Mouse (Mus musculus): ENCODE measurements at regions not wholly inside any gene's neighbourhood (a gene's known extent, or its start where the extent isn't known, plus 50 kb on each side); places are given as distances from the start of the nearest gene placed in this dataset.
A peak's percentile ranks its signal among the peaks of the same experiment; 100 is the strongest.

DNA sequence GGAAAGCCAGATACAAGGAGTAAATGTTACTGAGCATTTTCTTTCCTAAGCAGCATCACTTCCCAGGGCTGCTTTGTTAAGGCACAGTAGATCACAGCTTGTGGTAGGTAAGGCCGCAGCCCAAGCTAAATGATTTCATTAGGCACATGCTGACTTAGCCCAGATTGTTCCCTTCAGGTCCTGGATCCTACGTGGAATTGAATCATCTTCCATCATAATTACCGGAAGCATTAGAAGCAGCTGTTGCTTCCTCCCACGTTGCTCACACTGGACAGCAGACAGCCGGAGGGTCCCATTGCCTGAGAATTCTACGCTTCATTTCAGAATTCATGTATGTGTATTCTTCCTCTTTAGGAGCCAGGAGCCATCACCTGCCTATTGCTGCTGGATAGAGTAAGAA lies 458.6 kb upstream of the Rag2 start:
- H3K27ac ChIP-seq, result no peak overlapping the region
- H3K36me3 ChIP-seq (ENCODE audit: insufficient read depth, low read length), result no peaks in the 10 kb centered on the region
- no peak for TF ChIP-seq CTCF (IDR thresholded peaks at IDR 0.05; ENCODE audit: low read depth)
- no peak overlapping the region for H3K9ac ChIP-seq (ENCODE audit: low read depth, low read length)
- no peaks in the 10 kb centered on the region for H3K27me3 ChIP-seq (ENCODE audit: insufficient read depth, low read length)
- no peaks in the 10 kb centered on the region for H3K4me1 ChIP-seq (replicated peaks; ENCODE audit: insufficient read depth, low read length)
- 79% methylated on average over 6 of the region's 6 CpGs for WGBS
- no peak for ATAC-seq (replicated peaks; ENCODE audit: low FRiP score, low read depth)
- H3K4me3 ChIP-seq (replicated peaks; ENCODE audit: low read depth, low read length), result no peak overlapping the region
- no peaks in the 10 kb centered on the region for H3K9me3 ChIP-seq (replicated peaks; ENCODE audit: low read length)
- no peak for DNase-seq (ENCODE audit: low spot score)
- no peak overlapping the region for H3K4me2 ChIP-seq (ENCODE audit: low read length)

DNA sequence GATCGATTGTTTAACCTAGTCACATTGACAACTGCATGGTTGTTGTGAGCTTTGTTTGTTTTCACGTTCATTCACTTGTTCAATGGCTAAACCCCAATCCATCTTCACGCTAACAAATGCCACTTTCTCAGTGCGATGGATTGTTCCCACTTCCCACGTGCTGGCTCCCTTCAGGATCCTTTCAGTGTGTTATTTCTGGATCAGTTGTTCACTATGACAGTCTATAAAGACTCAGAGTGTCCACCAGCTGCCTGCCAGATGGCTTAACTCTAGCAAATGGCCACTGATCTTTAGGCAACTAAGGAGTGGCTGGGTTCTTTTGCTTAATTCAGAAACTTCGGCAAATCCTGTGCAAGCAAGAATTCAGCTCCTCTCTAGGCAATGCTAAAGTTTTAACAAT lies 451.7 kb upstream of the Rag2 start:
- no peaks in the 10 kb centered on the region for H3K4me1 ChIP-seq (replicated peaks; ENCODE audit: insufficient read depth, low read length)
- no peaks in the 10 kb centered on the region for H3K36me3 ChIP-seq (ENCODE audit: insufficient read depth, low read length)
- peak; percentile 69 for DNase-seq (ENCODE audit: low spot score)
- H3K9me3 ChIP-seq (replicated peaks; ENCODE audit: low read length), result no peaks in the 10 kb centered on the region
- no peak overlapping the region for H3K4me2 ChIP-seq (ENCODE audit: low read length)
- H3K4me3 ChIP-seq (replicated peaks; ENCODE audit: low read depth, low read length), result no peak overlapping the region
- TF ChIP-seq CTCF (IDR thresholded peaks at IDR 0.05; ENCODE audit: low read depth), result no peak
- no peak overlapping the region for H3K27ac ChIP-seq
- ATAC-seq (replicated peaks; ENCODE audit: low FRiP score, low read depth), result no peak
- no peaks in the 10 kb centered on the region for H3K27me3 ChIP-seq (ENCODE audit: insufficient read depth, low read length)
- 20% methylated on average over 6 of the region's 6 CpGs for WGBS
- no peak overlapping the region for H3K9ac ChIP-seq (ENCODE audit: low read depth, low read length)

DNA sequence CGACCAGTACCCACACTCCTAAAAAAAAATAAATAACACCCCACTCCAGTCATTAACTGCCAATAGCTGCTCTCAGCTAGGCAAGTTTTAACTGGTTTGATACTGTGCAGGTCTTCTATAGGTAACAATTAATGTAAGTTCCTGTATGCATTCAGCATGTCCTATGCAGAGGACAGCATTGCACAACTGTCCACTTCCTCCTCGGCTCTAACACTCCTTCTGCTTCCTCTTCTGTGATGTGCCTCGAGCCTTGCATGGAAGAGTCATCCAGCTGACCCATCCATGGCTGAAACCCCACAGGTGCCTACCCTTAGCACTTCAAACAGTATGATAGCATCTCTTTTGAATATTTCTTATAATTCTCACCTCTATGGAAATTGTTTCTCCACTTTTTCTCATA lies 449.4 kb upstream of the Rag2 start:
- Histone ChIP-seq H3K4me3 (replicated peaks; ENCODE audit: low read depth, low read length) (no peak overlapping the region), H3K27ac (no peak overlapping the region), H3K4me1 (replicated peaks; ENCODE audit: insufficient read depth, low read length) (no peaks in the 10 kb centered on the region), H3K27me3 (ENCODE audit: insufficient read depth, low read length) (no peaks in the 10 kb centered on the region), H3K36me3 (ENCODE audit: insufficient read depth, low read length) (no peaks in the 10 kb centered on the region), H3K9ac (ENCODE audit: low read depth, low read length) (no peak overlapping the region), H3K9me3 (replicated peaks; ENCODE audit: low read length) (no peaks in the 10 kb centered on the region), H3K4me2 (ENCODE audit: low read length) (no peak overlapping the region)
- no peak for ATAC-seq (replicated peaks; ENCODE audit: low FRiP score, low read depth)
- 79% methylated on average over 3 of the region's 3 CpGs for WGBS
- DNase-seq (ENCODE audit: low spot score), result no peak
- no peak for TF ChIP-seq CTCF (IDR thresholded peaks at IDR 0.05; ENCODE audit: low read depth)

DNA sequence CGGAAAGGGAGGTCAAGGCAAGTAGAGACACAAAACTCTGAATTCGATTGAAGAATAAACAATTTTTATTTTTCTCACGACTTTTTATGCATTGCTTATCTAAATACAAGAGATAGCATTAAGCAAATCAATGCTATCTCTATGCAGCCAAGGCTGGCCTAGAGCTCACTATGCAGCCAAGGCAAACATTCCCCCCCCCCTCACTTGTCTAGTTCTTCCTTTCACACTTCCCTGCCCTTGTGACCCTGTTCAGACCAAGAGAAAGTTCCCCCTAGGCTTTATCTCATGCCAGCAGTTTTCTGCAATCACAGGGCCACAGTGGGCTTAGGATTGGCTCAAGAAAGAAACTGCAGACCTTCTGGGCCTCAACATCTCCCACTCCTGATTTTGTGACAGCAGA lies 417.9 kb upstream of the Rag2 start:
- TF ChIP-seq CTCF (IDR thresholded peaks at IDR 0.05; ENCODE audit: low read depth), result no peak
- Histone ChIP-seq H3K9ac (ENCODE audit: low read depth, low read length) (no peak overlapping the region), H3K27ac (no peak overlapping the region), H3K36me3 (ENCODE audit: insufficient read depth, low read length) (no peaks in the 10 kb centered on the region), H3K4me3 (replicated peaks; ENCODE audit: low read depth, low read length) (no peak overlapping the region), H3K4me1 (replicated peaks; ENCODE audit: insufficient read depth, low read length) (no peaks in the 10 kb centered on the region), H3K27me3 (ENCODE audit: insufficient read depth, low read length) (no peaks in the 10 kb centered on the region), H3K4me2 (ENCODE audit: low read length) (no peak overlapping the region), H3K9me3 (replicated peaks; ENCODE audit: low read length) (no peaks in the 10 kb centered on the region)
- WGBS, result 76% methylated on average over 3 of the region's 3 CpGs
- DNase-seq (ENCODE audit: low spot score) (no peak), ATAC-seq (replicated peaks; ENCODE audit: low FRiP score, low read depth) (no peak)

DNA sequence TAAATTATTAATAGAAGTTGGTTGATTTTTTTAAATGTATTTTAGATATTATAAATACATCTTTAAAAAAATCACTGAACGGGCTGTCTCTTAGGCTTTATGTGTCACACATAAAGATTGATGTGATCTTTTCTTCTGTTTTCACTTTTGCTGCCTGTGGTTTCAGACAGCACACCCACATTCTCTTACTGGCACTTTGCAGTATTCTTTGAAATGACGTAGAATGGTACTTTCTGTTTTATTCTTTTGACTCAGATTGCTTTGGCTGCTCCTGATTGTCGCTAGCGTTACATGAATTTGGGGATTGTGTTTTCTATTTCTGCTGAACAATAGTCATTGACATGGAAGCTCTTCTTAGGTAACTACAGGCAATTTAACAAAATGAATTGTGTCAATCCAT lies 415.4 kb upstream of the Rag2 start:
- H3K4me3 ChIP-seq (replicated peaks; ENCODE audit: low read depth, low read length), result no peak overlapping the region
- H3K9ac ChIP-seq (ENCODE audit: low read depth, low read length), result no peak overlapping the region
- DNase-seq (ENCODE audit: low spot score) (no peak), ATAC-seq (replicated peaks; ENCODE audit: low FRiP score, low read depth) (no peak)
- TF ChIP-seq CTCF (IDR thresholded peaks at IDR 0.05; ENCODE audit: low read depth), result no peak
- no peak overlapping the region for H3K27ac ChIP-seq
- H3K36me3 ChIP-seq (ENCODE audit: insufficient read depth, low read length), result no peaks in the 10 kb centered on the region
- H3K4me2 ChIP-seq (ENCODE audit: low read length), result no peak overlapping the region
- H3K9me3 ChIP-seq (replicated peaks; ENCODE audit: low read length), result no peaks in the 10 kb centered on the region
- 88% methylated on average over 4 of the region's 4 CpGs for WGBS
- H3K4me1 ChIP-seq (replicated peaks; ENCODE audit: insufficient read depth, low read length), result no peaks in the 10 kb centered on the region
- H3K27me3 ChIP-seq (ENCODE audit: insufficient read depth, low read length), result no peaks in the 10 kb centered on the region

DNA sequence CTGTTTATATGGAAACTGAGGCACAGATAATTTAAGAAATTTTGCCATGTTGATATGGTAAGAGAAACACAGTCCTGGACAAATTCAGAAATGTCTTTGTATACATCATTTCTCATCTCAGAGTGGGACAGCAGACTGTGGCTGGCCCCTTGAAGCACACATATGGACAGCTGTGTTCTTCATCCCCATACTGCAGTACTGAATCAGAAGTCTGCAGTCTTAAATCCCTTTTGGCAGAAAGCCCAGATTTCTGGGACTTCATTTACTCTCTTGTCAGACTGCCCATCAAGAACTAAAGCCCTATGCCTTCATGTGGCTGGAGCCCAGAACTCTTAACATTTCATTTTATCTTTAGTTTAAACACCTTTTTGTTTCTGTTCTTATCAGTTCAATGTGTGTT lies 403.8 kb upstream of the Rag2 start:
- H3K36me3 ChIP-seq (ENCODE audit: insufficient read depth, low read length), result no peaks in the 10 kb centered on the region
- no peak overlapping the region for H3K9ac ChIP-seq (ENCODE audit: low read depth, low read length)
- no peak overlapping the region for H3K4me2 ChIP-seq (ENCODE audit: low read length)
- H3K4me3 ChIP-seq (replicated peaks; ENCODE audit: low read depth, low read length), result no peak overlapping the region
- ATAC-seq (replicated peaks; ENCODE audit: low FRiP score, low read depth) (no peak), DNase-seq (ENCODE audit: low spot score) (peak; percentile 10)
- H3K9me3 ChIP-seq (replicated peaks; ENCODE audit: low read length), result no peaks in the 10 kb centered on the region
- no peak for TF ChIP-seq CTCF (IDR thresholded peaks at IDR 0.05; ENCODE audit: low read depth)
- H3K27ac ChIP-seq, result no peak overlapping the region
- no peaks in the 10 kb centered on the region for H3K27me3 ChIP-seq (ENCODE audit: insufficient read depth, low read length)
- H3K4me1 ChIP-seq (replicated peaks; ENCODE audit: insufficient read depth, low read length), result no peaks in the 10 kb centered on the region

DNA sequence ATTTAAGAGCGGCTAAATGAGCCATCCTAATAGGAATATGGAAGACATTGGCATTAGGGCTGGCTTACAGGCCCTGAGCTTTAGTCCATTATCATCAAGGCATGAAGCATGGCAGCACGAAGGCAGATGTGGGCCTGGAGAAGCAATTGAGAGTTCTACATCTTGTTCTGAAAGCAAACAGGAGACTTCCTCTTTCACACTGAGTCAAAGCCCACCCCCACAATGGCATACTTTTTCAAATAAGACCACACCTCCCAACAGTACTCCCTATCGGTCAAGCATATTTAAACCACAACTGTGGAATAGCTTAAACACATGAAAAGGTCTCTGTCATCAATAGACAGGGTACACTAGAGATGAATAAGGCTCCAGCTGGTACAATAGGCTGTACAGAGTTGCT lies 381.5 kb upstream of the Rag2 start:
- ATAC-seq (replicated peaks; ENCODE audit: low FRiP score, low read depth) (no peak), DNase-seq (ENCODE audit: low spot score) (no peak)
- no peak overlapping the region for H3K4me3 ChIP-seq (replicated peaks; ENCODE audit: low read depth, low read length)
- WGBS, result 84% methylated on average over 3 of the region's 3 CpGs
- no peaks in the 10 kb centered on the region for H3K27me3 ChIP-seq (ENCODE audit: insufficient read depth, low read length)
- H3K9ac ChIP-seq (ENCODE audit: low read depth, low read length), result no peak overlapping the region
- H3K4me2 ChIP-seq (ENCODE audit: low read length), result no peak overlapping the region
- no peak overlapping the region for H3K27ac ChIP-seq
- H3K4me1 ChIP-seq (replicated peaks; ENCODE audit: insufficient read depth, low read length), result no peaks in the 10 kb centered on the region
- H3K9me3 ChIP-seq (replicated peaks; ENCODE audit: low read length), result no peaks in the 10 kb centered on the region
- no peak for TF ChIP-seq CTCF (IDR thresholded peaks at IDR 0.05; ENCODE audit: low read depth)
- no peaks in the 10 kb centered on the region for H3K36me3 ChIP-seq (ENCODE audit: insufficient read depth, low read length)
